Mouse (Mus musculus): Measurements from ENCODE around the gene Ccdc170. TPM values are rescaled to one million over a fixed set of nuclear protein-coding genes. Genes with fewer than 3 reads are reported as not detected.

Ccdc170 gene
- total and polyA plus RNA-seq, 2 experiments from 2014 or later = 0.48 to 1.5 TPM

GRCm38 (mm10) chr10:4492909-4493308 is 10.6 kb downstream of the Ccdc170 start:
- H3K27me3 ChIP-seq (ENCODE audit: insufficient read depth, low read length) = no peaks in the 10 kb centered on the region
- ATAC-seq (ENCODE audit: low FRiP score) (no peak), DNase-seq (ENCODE audit: low spot score) (no peak)
- no peak overlapping the region for H3K4me2 ChIP-seq (ENCODE audit: low read depth, low read length, poor library complexity, severe bottlenecking)
- H3K9me3 ChIP-seq (ENCODE audit: low read length) = no peaks in the 10 kb centered on the region
- no peak overlapping the region for H3K27ac ChIP-seq (ENCODE audit: low read depth, low read length)
- WGBS = 17% methylated on average over 4 of the region's 4 CpGs
- no peaks in the 10 kb centered on the region for H3K36me3 ChIP-seq (ENCODE audit: insufficient read depth, low read length)
- H3K9ac ChIP-seq (replicated peaks; ENCODE audit: low read length, poor library complexity, severe bottlenecking) = no peak overlapping the region
- H3K4me1 ChIP-seq (ENCODE audit: insufficient read depth, low read length) = no peaks in the 10 kb centered on the region
- no peak overlapping the region for H3K4me3 ChIP-seq (ENCODE audit: low read depth, low read length)
- no peak for TF ChIP-seq CTCF (IDR thresholded peaks at IDR 0.05)

- WGBS = 93% methylated on average over 8 of the region's 8 CpGs
- TF ChIP-seq CTCF (IDR thresholded peaks at IDR 0.05) = no peak
Observed at GRCm38 (mm10) chr10:4503251-4503650, 20.9 kb downstream of the Ccdc170 start.

GRCm38 (mm10) chr10:4512725-4513124 is 30.4 kb downstream of the Ccdc170 start:
- no peaks in the 10 kb centered on the region for H3K9me3 ChIP-seq (ENCODE audit: low read length)
- no peaks in the 10 kb centered on the region for H3K4me1 ChIP-seq (ENCODE audit: insufficient read depth, low read length)
- WGBS = 79% methylated on average over 9 of the region's 9 CpGs
- DNase-seq (ENCODE audit: low spot score) = no peak
- no peaks in the 10 kb centered on the region for H3K36me3 ChIP-seq (ENCODE audit: insufficient read depth, low read length)
- no peak for TF ChIP-seq CTCF (IDR thresholded peaks at IDR 0.05)
- no peak for ATAC-seq (ENCODE audit: low FRiP score)
- no peaks in the 10 kb centered on the region for H3K27me3 ChIP-seq (ENCODE audit: insufficient read depth, low read length)
- no peak overlapping the region for H3K4me3 ChIP-seq (ENCODE audit: low read depth, low read length)
- H3K27ac ChIP-seq (ENCODE audit: low read depth, low read length) = no peak overlapping the region
- no peak overlapping the region for H3K9ac ChIP-seq (replicated peaks; ENCODE audit: low read length, poor library complexity, severe bottlenecking)
- H3K4me2 ChIP-seq (ENCODE audit: low read depth, low read length, poor library complexity, severe bottlenecking) = no peak overlapping the region

More at GRCm38 (mm10) chr10:4503251-4503650, 20.9 kb downstream of the Ccdc170 start:
- Histone ChIP-seq H3K4me3 (ENCODE audit: low read depth, low read length) (no peak overlapping the region), H3K4me2 (ENCODE audit: low read depth, low read length, poor library complexity, severe bottlenecking) (no peak overlapping the region), H3K4me1 (ENCODE audit: insufficient read depth, low read length) (no peaks in the 10 kb centered on the region), H3K27me3 (ENCODE audit: insufficient read depth, low read length) (no peaks in the 10 kb centered on the region), H3K9me3 (ENCODE audit: low read length) (no peaks in the 10 kb centered on the region), H3K9ac (replicated peaks; ENCODE audit: low read length, poor library complexity, severe bottlenecking) (no peak overlapping the region), H3K36me3 (ENCODE audit: insufficient read depth, low read length) (no peaks in the 10 kb centered on the region), H3K27ac (ENCODE audit: low read depth, low read length) (no peak overlapping the region)
- ATAC-seq (ENCODE audit: low FRiP score) (no peak), DNase-seq (ENCODE audit: low spot score) (no peak)

- no peaks in the 10 kb centered on the region for H3K4me1 ChIP-seq (ENCODE audit: insufficient read depth, low read length)
- H3K9me3 ChIP-seq (ENCODE audit: low read length) = 0 out of 2 replicates have a peak, but pooled peaks cover 3% of the 10 kb centered on the region
- no peak overlapping the region for H3K9ac ChIP-seq (replicated peaks; ENCODE audit: low read length, poor library complexity, severe bottlenecking)
- ATAC-seq (ENCODE audit: low FRiP score) (no peak), DNase-seq (ENCODE audit: low spot score) (no peak)
- WGBS = 84% methylated on average over 2 of the region's 2 CpGs
- no peak overlapping the region for H3K4me2 ChIP-seq (ENCODE audit: low read depth, low read length, poor library complexity, severe bottlenecking)
- H3K4me3 ChIP-seq (ENCODE audit: low read depth, low read length) = no peak overlapping the region
- no peaks in the 10 kb centered on the region for H3K27me3 ChIP-seq (ENCODE audit: insufficient read depth, low read length)
- H3K27ac ChIP-seq (ENCODE audit: low read depth, low read length) = no peak overlapping the region
- no peaks in the 10 kb centered on the region for H3K36me3 ChIP-seq (ENCODE audit: insufficient read depth, low read length)
- TF ChIP-seq CTCF (IDR thresholded peaks at IDR 0.05) = no peak
Observed at GRCm38 (mm10) chr10:4517614-4518013, 35.3 kb downstream of the Ccdc170 start.

- Histone ChIP-seq H3K27me3 (ENCODE audit: insufficient read depth, low read length) (no peaks in the 10 kb centered on the region), H3K27ac (ENCODE audit: low read depth, low read length) (no peak overlapping the region), H3K9me3 (ENCODE audit: low read length) (0 out of 2 replicates have a peak, but pooled peaks cover 3% of the 10 kb centered on the region), H3K4me3 (ENCODE audit: low read depth, low read length) (no peak overlapping the region), H3K9ac (replicated peaks; ENCODE audit: low read length, poor library complexity, severe bottlenecking) (no peak overlapping the region), H3K36me3 (ENCODE audit: insufficient read depth, low read length) (no peaks in the 10 kb centered on the region), H3K4me2 (ENCODE audit: low read depth, low read length, poor library complexity, severe bottlenecking) (no peak overlapping the region), H3K4me1 (ENCODE audit: insufficient read depth, low read length) (no peaks in the 10 kb centered on the region)
- DNase-seq (ENCODE audit: low spot score) = no peak
- 76% methylated on average over 3 of the region's 3 CpGs for WGBS
- TF ChIP-seq CTCF (IDR thresholded peaks at IDR 0.05) = no peak
- ATAC-seq (ENCODE audit: low FRiP score) = no peak
Observed at GRCm38 (mm10) chr10:4519645-4520044, 37.3 kb downstream of the Ccdc170 start.

- ATAC-seq (ENCODE audit: low FRiP score) = peak; percentile 84
- no peak overlapping the region for H3K4me3 ChIP-seq (ENCODE audit: low read depth, low read length)
- TF ChIP-seq CTCF (IDR thresholded peaks at IDR 0.05) = peak; percentile 76
- H3K4me1 ChIP-seq (ENCODE audit: insufficient read depth, low read length) = no peaks in the 10 kb centered on the region
- no peak overlapping the region for H3K27ac ChIP-seq (ENCODE audit: low read depth, low read length)
- H3K36me3 ChIP-seq (ENCODE audit: insufficient read depth, low read length) = no peaks in the 10 kb centered on the region
- H3K9ac ChIP-seq (replicated peaks; ENCODE audit: low read length, poor library complexity, severe bottlenecking) = no peak overlapping the region
- no peak overlapping the region for H3K4me2 ChIP-seq (ENCODE audit: low read depth, low read length, poor library complexity, severe bottlenecking)
- 0 out of 2 replicates have a peak, but pooled peaks cover 3% of the 10 kb centered on the region for H3K9me3 ChIP-seq (ENCODE audit: low read length)
- no peaks in the 10 kb centered on the region for H3K27me3 ChIP-seq (ENCODE audit: insufficient read depth, low read length)
- peak; percentile 63 for DNase-seq (ENCODE audit: low spot score)
- 42% methylated on average over 6 of the region's 6 CpGs for WGBS
Observed at GRCm38 (mm10) chr10:4520394-4521102, 38.2 kb downstream of the Ccdc170 start.

Data from midbrain, postnatal 0 days (tissue).